Mouse (Mus musculus) hematopoietic multipotent progenitor cell, adult 10-12 weeks (in vitro differentiated cells): ENCODE data around the gene Hells. TPM values are rescaled to one million over a fixed set of nuclear protein-coding genes. Genes with fewer than 3 reads are reported as not detected.

ENCODE experiments used
- polyA plus RNA-seq: library from polyadenylated mRNA; stranded (reverse); fragments of >175 nt; gene quantifications from 2 replicates; pipeline ENCODE4 v1.2.3, GENCODE M21; 2012; ENCODE audit warnings: low replicate concordance

The Hells gene
- 1.2 and 2.6 TPM in 2 replicates for polyA plus RNA-seq

GRCm38 (mm10) chr19:38930788-38931565 is at the start of gene Hells:
Gene Hells, plus strand, starts transcription at chr19:38930915.

GRCm38 (mm10) chr19:39006715-39007114 is 76.0 kb downstream of the Hells start, which contains the start of gene Cyp2c55:
Gene Cyp2c55, plus strand, starts transcription at chr19:39007019.

Other genes with a start within 250 kb of the Hells start
- gene Noc3l, start 111.7 kb upstream of the Hells start, polyA plus RNA-seq: 0.41 and 2.0 TPM in 2 replicates
- gene Tbc1d12, start 94.3 kb upstream of the Hells start, polyA plus RNA-seq: 1.3 and 3.1 TPM in 2 replicates
- gene Cyp2c55, start 76.1 kb downstream of the Hells start, polyA plus RNA-seq: not detected in 2 replicates
- gene Cyp2c65, start 130.1 kb downstream of the Hells start, polyA plus RNA-seq: not detected in 2 replicates
- gene Cyp2c66, start 183.0 kb downstream of the Hells start, polyA plus RNA-seq: not detected in 2 replicates